Mouse (Mus musculus): ENCODE results near the gene Tnfrsf25. TPM values are rescaled to one million over a fixed set of nuclear protein-coding genes. Genes with fewer than 3 reads are reported as not detected.

Gene Tnfrsf25
- polyA plus RNA-seq, 1 experiment from 2014 or later: 0.66 TPM

DNA sequence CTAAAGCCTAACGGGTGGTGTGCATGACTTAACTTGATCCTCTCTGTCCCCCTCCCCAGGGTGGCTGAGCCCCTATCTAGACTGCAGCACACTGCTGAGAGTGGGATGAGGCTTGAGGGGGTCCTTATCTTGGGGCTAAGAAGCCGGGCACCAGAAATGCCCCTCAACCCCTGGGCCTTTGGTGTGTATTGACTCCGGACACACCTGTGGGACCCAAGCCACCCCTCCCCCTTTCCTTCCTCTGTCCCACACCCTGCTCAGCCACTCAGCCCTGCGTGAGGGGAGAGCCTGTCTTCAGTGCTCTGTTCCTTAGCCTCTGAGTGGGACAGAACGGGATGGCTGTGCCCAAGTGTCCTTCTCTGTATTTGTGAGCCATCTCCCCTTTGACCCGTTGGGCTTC, 18.8 kb upstream of the Tnfrsf25 start:
- 0 out of 2 replicates have a peak, but pooled peaks have one; percentile 35 for ATAC-seq (ENCODE audit: low FRiP score)
- Histone ChIP-seq H3K27ac (no peak overlapping the region), H3K4me3 (replicated peaks) (no peak overlapping the region), H3K4me1 (peaks cover 33% of the 10 kb centered on the region), H3K9me3 (no peaks in the 10 kb centered on the region), H3K9ac (no peak overlapping the region), H3K4me2 (no peak overlapping the region), H3K27me3 (peaks cover 16% of the 10 kb centered on the region), H3K36me3 (replicated peaks) (no peaks in the 10 kb centered on the region)
- WGBS: 40% methylated on average over 6 of the region's 6 CpGs

GRCm38 (mm10) chr4:152097911-152098799, 17.6 kb upstream of the Tnfrsf25 start:
- Histone ChIP-seq H3K4me1 (peaks cover 26% of the 10 kb centered on the region), H3K4me3 (replicated peaks) (no peak overlapping the region), H3K36me3 (replicated peaks) (peaks cover 6% of the 10 kb centered on the region), H3K4me2 (no peak overlapping the region), H3K27ac (no peak overlapping the region), H3K27me3 (peaks cover 16% of the 10 kb centered on the region), H3K9me3 (no peaks in the 10 kb centered on the region), H3K9ac (no peak overlapping the region)
- WGBS: 17% methylated on average over 11 of the region's 11 CpGs
- no peak for ATAC-seq (ENCODE audit: low FRiP score)

DNA sequence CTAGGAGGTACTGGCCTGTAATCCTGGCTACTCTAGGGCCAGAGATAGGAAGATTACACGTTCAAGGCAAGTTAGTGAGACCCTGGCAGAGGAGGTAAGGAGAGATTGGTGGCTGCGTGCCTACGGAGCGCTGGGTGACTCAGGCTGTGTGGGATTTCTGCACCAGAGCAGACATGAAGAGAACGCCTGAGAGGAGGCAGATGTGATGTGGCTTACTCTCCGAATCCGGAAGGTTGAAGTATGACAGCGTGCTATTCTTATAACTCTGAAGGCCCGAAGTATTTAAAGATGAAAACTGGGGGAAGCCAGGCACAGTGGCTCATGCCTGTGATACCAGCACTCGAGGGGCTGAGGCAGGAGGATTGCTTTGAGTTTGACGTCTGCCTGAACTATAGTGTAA, 15.2 kb upstream of the Tnfrsf25 start:
- Histone ChIP-seq H3K9ac (no peak overlapping the region), H3K4me2 (no peak overlapping the region), H3K27me3 (peaks cover 16% of the 10 kb centered on the region), H3K27ac (no peak overlapping the region), H3K4me1 (peaks cover 24% of the 10 kb centered on the region), H3K4me3 (replicated peaks) (no peak overlapping the region), H3K9me3 (no peaks in the 10 kb centered on the region), H3K36me3 (replicated peaks) (peaks cover 13% of the 10 kb centered on the region)
- no peak for ATAC-seq (ENCODE audit: low FRiP score)
- WGBS: 81% methylated on average over 11 of the region's 11 CpGs

- H3K9ac ChIP-seq: 0 out of 2 replicates have a peak overlapping the region, but pooled peaks have one; percentile 4
- H3K36me3 ChIP-seq (replicated peaks): peaks cover 17% of the 10 kb centered on the region
- no peak for ATAC-seq (ENCODE audit: low FRiP score)
- 84% methylated on average over 7 of the region's 7 CpGs for WGBS
- no peak overlapping the region for H3K27ac ChIP-seq
- peaks cover 14% of the 10 kb centered on the region for H3K27me3 ChIP-seq
- H3K4me3 ChIP-seq (replicated peaks): no peak overlapping the region
- no peaks in the 10 kb centered on the region for H3K9me3 ChIP-seq
- H3K4me2 ChIP-seq: no peak overlapping the region
- peaks cover 21% of the 10 kb centered on the region for H3K4me1 ChIP-seq
These were observed 14.6 kb upstream of the Tnfrsf25 start for GRCm38 (mm10) chr4:152101081-152101653.

DNA sequence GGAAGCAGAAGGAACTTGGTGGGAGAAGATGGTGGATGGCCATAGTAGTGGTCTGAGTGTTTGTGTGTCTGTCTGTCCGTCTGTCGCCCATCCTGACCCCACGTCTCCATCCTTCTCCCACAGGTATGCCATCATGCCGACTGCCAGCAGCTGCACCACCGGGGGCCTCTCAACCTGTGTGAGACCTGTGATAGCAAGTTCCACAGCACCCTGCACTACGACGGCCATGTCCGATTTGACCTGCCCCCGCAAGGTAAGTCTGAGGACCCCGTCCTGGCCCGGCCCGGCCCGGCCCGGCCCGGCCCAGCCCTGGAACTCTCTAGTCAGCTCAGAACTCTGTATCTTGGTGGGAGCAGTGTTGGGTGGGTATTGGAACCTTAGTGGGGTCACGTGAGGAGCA, 13.8 kb upstream of the Tnfrsf25 start:
- Histone ChIP-seq H3K4me3 (replicated peaks) (no peak overlapping the region), H3K4me2 (no peak overlapping the region), H3K27me3 (peaks cover 10% of the 10 kb centered on the region), H3K9ac (0 out of 2 replicates have a peak overlapping the region, but pooled peaks have one; percentile 4), H3K27ac (no peak overlapping the region), H3K4me1 (peaks cover 14% of the 10 kb centered on the region), H3K36me3 (replicated peaks) (peaks cover 19% of the 10 kb centered on the region), H3K9me3 (no peaks in the 10 kb centered on the region)
- 92% methylated on average over 16 of the region's 16 CpGs for WGBS
- no peak for ATAC-seq (ENCODE audit: low FRiP score)

- Histone ChIP-seq H3K36me3 (replicated peaks) (peaks cover 19% of the 10 kb centered on the region), H3K9me3 (no peaks in the 10 kb centered on the region), H3K4me1 (peaks cover 14% of the 10 kb centered on the region), H3K9ac (no peak overlapping the region), H3K4me2 (no peak overlapping the region), H3K27me3 (peaks cover 8% of the 10 kb centered on the region), H3K4me3 (replicated peaks) (no peak overlapping the region), H3K27ac (no peak overlapping the region)
- 44% methylated on average over 7 of the region's 7 CpGs for WGBS
- ATAC-seq (ENCODE audit: low FRiP score): no peak
These were observed 12.7 kb upstream of the Tnfrsf25 start for GRCm38 (mm10) chr4:152103025-152103424.

GRCm38 (mm10) chr4:152106746-152107145, 9.0 kb upstream of the Tnfrsf25 start:
- peaks cover 19% of the 10 kb centered on the region for H3K36me3 ChIP-seq (replicated peaks)
- WGBS: 51% methylated on average over 9 of the region's 9 CpGs
- H3K4me3 ChIP-seq (replicated peaks): no peak overlapping the region
- H3K4me2 ChIP-seq: no peak overlapping the region; the same call in 1 of the 2 replicates
- peaks cover 19% of the 10 kb centered on the region for H3K27me3 ChIP-seq
- H3K4me1 ChIP-seq: peaks cover 18% of the 10 kb centered on the region
- no peak overlapping the region for H3K9ac ChIP-seq
- ATAC-seq (ENCODE audit: low FRiP score): no peak
- no peak overlapping the region for H3K27ac ChIP-seq
- H3K9me3 ChIP-seq: no peaks in the 10 kb centered on the region

DNA sequence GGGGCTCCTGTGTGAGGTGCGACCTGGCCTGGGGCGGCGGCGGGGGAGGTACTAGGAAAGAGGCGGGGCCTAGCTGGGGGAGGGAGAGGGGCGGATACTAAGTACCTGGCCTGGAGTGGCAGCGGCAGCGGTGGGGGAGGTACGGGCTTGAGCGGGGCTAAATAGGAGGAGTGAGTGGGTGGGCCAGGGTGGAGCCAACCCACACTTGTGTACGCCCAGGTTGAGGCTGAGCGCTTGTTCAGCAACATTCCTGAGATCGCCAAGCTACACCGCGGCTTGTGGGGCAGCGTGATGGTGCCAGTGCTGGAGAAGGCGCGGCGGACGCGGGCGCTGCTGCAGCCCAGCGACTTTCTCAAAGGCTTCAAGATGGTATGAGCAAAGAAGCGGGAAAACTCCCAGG, 8.2 kb upstream of the Tnfrsf25 start:
- H3K27ac ChIP-seq: no peak overlapping the region
- H3K9ac ChIP-seq: peak overlapping the region; percentile 45
- WGBS: under 1% methylated on average over 24 of the region's 24 CpGs
- peak; percentile 68 for ATAC-seq (ENCODE audit: low FRiP score)
- H3K36me3 ChIP-seq (replicated peaks): peaks cover 19% of the 10 kb centered on the region
- H3K4me2 ChIP-seq: peak overlapping the region; percentile 77
- H3K4me1 ChIP-seq: peaks cover 18% of the 10 kb centered on the region
- no peaks in the 10 kb centered on the region for H3K9me3 ChIP-seq
- peaks cover 19% of the 10 kb centered on the region for H3K27me3 ChIP-seq
- H3K4me3 ChIP-seq (replicated peaks): peak overlapping the region; percentile 39

- 5% methylated on average over 30 of the region's 30 CpGs for WGBS
- no peaks in the 10 kb centered on the region for H3K9me3 ChIP-seq
- H3K27ac ChIP-seq: no peak overlapping the region
- peaks cover 19% of the 10 kb centered on the region for H3K36me3 ChIP-seq (replicated peaks)
- peak overlapping the region; percentile 77 for H3K4me2 ChIP-seq
- H3K4me1 ChIP-seq: peaks cover 18% of the 10 kb centered on the region
- H3K27me3 ChIP-seq: peaks cover 19% of the 10 kb centered on the region
- H3K9ac ChIP-seq: peak overlapping the region; percentile 45
- ATAC-seq (ENCODE audit: low FRiP score): peak; percentile 96
- peak overlapping the region; percentile 39 for H3K4me3 ChIP-seq (replicated peaks)
These were observed 7.7 kb upstream of the Tnfrsf25 start for GRCm38 (mm10) chr4:152107971-152108509.

GRCm38 (mm10) chr4:152108673-152109072, 7.1 kb upstream of the Tnfrsf25 start:
- Histone ChIP-seq H3K9me3 (no peaks in the 10 kb centered on the region), H3K4me2 (peak overlapping the region; percentile 77; the same call in 1 of the 2 replicates), H3K4me3 (replicated peaks) (no peak overlapping the region), H3K27ac (no peak overlapping the region), H3K4me1 (peaks cover 18% of the 10 kb centered on the region), H3K36me3 (replicated peaks) (peaks cover 21% of the 10 kb centered on the region), H3K9ac (peak overlapping the region; percentile 45; the same call in 1 of the 2 replicates), H3K27me3 (peaks cover 23% of the 10 kb centered on the region)
- WGBS: 89% methylated on average over 5 of the region's 5 CpGs
- ATAC-seq (ENCODE audit: low FRiP score): no peak

DNA sequence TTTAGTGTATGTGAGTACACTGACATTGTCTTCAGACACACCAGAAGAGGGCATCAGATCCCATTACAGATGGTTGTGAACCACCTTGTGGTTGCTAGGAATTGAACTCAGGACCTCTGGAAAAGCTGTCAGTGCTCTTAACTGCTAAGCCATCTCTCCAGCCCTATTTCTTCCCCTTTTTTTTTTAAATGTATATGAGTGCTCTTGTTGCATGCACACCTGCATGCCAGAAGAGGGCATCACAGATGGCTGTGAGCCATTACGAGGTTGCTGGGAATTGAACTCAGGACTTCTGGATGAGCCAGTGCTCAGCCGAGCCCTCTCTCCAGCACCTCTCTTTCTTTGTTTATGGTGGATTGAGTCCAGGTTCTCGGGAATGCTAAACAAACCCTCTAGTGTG, 6.2 kb upstream of the Tnfrsf25 start:
- Histone ChIP-seq H3K27ac (no peak overlapping the region), H3K4me1 (peaks cover 18% of the 10 kb centered on the region), H3K27me3 (peaks cover 31% of the 10 kb centered on the region), H3K9ac (no peak overlapping the region), H3K4me3 (replicated peaks) (no peak overlapping the region), H3K4me2 (no peak overlapping the region), H3K9me3 (no peaks in the 10 kb centered on the region), H3K36me3 (replicated peaks) (peaks cover 20% of the 10 kb centered on the region)
- WGBS: 87% methylated on average over 3 of the region's 3 CpGs
- no peak for ATAC-seq (ENCODE audit: low FRiP score)

DNA sequence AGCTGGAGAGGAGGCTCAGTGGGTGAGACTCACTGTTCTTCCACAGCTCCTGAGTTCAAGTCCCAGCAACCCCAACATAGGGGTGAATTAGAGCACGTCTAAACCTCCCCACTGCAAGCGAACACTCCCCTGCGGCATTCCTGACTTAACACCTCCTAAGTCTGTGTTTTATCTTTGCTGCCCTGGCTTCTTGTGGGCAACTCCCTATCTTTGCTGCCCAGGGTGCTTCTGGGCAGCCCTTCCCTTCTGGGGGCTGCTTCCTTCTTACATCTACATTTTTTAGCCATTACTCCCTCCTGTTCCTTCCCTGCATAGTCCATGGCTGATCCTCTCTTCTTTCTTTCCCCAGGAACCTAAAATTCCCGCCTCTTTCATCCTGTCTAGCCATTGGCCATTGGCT, 5.0 kb upstream of the Tnfrsf25 start:
- ATAC-seq (ENCODE audit: low FRiP score): no peak
- H3K27ac ChIP-seq: no peak overlapping the region
- no peaks in the 10 kb centered on the region for H3K9me3 ChIP-seq
- peaks cover 20% of the 10 kb centered on the region for H3K36me3 ChIP-seq (replicated peaks)
- H3K9ac ChIP-seq: no peak overlapping the region
- WGBS: 83% methylated on average over 4 of the region's 4 CpGs
- no peak overlapping the region for H3K4me2 ChIP-seq
- no peak overlapping the region for H3K4me3 ChIP-seq (replicated peaks)
- peaks cover 43% of the 10 kb centered on the region for H3K27me3 ChIP-seq
- peaks cover 19% of the 10 kb centered on the region for H3K4me1 ChIP-seq
